Mouse (Mus musculus) ES-E14 (cell line): ENCODE data around the gene Lbp. TPM values are rescaled to one million over a fixed set of nuclear protein-coding genes. Genes with fewer than 3 reads are reported as not detected.
A peak's percentile ranks its signal among the peaks of the same experiment; 100 is the strongest.

Experiments used
- DNase-seq: peaks from one replicate; pipeline ENCODE4 v3.0.0-alpha.2; 2013; ENCODE audit warnings: low read depth, low spot score
- H3K27ac ChIP-seq: 2 replicates; pipeline ENCODE4 v1.5.1; 2012; ENCODE audit warnings: low read depth, mild to moderate bottlenecking, low read length, moderate library complexity, mixed read lengths; ENCODE audit not compliant: poor library complexity, insufficient read depth, severe bottlenecking
- H3K36me3 ChIP-seq: 2 replicates; pipeline ENCODE4 v1.6.1; 2012; ENCODE audit warnings: mild to moderate bottlenecking, low read length, moderate library complexity, mixed read lengths; ENCODE audit not compliant: control insufficient read depth, poor library complexity, insufficient read depth, severe bottlenecking
- H3K4me1 ChIP-seq, 2 experiments: fragments of 150-350 bp in 1 of 2; sonication (generic) in 1 of 2; 2 replicates each; pipeline ENCODE4 v1.6.1; 2012; ENCODE audit warnings: low read length in 2 of 2, mild to moderate bottlenecking in 1 of 2, mixed read lengths in 1 of 2; ENCODE audit not compliant: control insufficient read depth in 2 of 2, insufficient read depth in 2 of 2, poor library complexity in 1 of 2
- H3K4me3 ChIP-seq, 2 experiments: fragments of 150-350 bp in 1 of 2; sonication (generic) in 1 of 2; 2 replicates each; pipeline ENCODE4 v1.5.1; 2012; ENCODE audit warnings: low read length in 2 of 2, low read depth in 1 of 2, mild to moderate bottlenecking in 1 of 2, mixed read lengths in 1 of 2; ENCODE audit not compliant: insufficient read depth in 1 of 2, poor library complexity in 1 of 2, severe bottlenecking in 1 of 2
- H3K9ac ChIP-seq: 2 replicates; pipeline ENCODE4 v1.6.1; 2012; ENCODE audit warnings: low read depth, mild to moderate bottlenecking, low read length, mixed read lengths; ENCODE audit not compliant: poor library complexity, insufficient read depth, severe bottlenecking
- H3K9me3 ChIP-seq: fragments of 150-350 bp; sonication (generic); 2 replicates; pipeline ENCODE4 v1.6.1; 2012; ENCODE audit warnings: low read depth, mild to moderate bottlenecking, low read length; ENCODE audit not compliant: control insufficient read depth, insufficient read depth
- CHD2 ChIP-seq: IDR thresholded peaks from 2 replicates; pipeline ENCODE4 v1.6.1; 2014; ENCODE audit warnings: mild to moderate bottlenecking, low read depth, low read length, inconsistent platforms
- HCFC1 ChIP-seq: IDR thresholded peaks from 2 replicates; pipeline ENCODE4 v1.6.1; 2012; ENCODE audit warnings: low read length, inconsistent platforms, borderline replicate concordance; ENCODE audit not compliant: insufficient read depth
- MAFK ChIP-seq: IDR thresholded peaks from 2 replicates; pipeline ENCODE4 v1.6.1; 2014; ENCODE audit warnings: mild to moderate bottlenecking, low read depth, low read length, inconsistent platforms; ENCODE audit not compliant: insufficient read depth
- ZC3H11A ChIP-seq: IDR thresholded peaks from 2 replicates; pipeline ENCODE4 v1.6.1; 2012; ENCODE audit warnings: low read depth, mild to moderate bottlenecking, inconsistent platforms, low read length, borderline replicate concordance
- ZNF384 ChIP-seq: IDR thresholded peaks from 2 replicates; pipeline ENCODE4 v1.6.1; 2012; ENCODE audit warnings: low read depth, low read length, inconsistent platforms
- in situ Hi-C, 2 experiments: fragments of 600-800 bp; cut with MboI; formaldehyde crosslinking; loops; one replicate each; pipeline ENCODE4 v1.15.1; 2025; ENCODE audit warnings: low sequenced_read_pairs in 2 of 2, inconsistent platforms in 1 of 2; ENCODE audit not compliant: unreplicated experiment in 2 of 2
- total RNA-seq: library from RNA; depleted of rRNA; stranded (reverse); fragments of 300-350 nt; gene quantifications from 2 replicates; pipeline ENCODE4 v1.2.3, GENCODE M21; 2012; rRNA removed

Lbp gene
- total RNA-seq, 1 experiment, result 0.18 TPM

DNA sequence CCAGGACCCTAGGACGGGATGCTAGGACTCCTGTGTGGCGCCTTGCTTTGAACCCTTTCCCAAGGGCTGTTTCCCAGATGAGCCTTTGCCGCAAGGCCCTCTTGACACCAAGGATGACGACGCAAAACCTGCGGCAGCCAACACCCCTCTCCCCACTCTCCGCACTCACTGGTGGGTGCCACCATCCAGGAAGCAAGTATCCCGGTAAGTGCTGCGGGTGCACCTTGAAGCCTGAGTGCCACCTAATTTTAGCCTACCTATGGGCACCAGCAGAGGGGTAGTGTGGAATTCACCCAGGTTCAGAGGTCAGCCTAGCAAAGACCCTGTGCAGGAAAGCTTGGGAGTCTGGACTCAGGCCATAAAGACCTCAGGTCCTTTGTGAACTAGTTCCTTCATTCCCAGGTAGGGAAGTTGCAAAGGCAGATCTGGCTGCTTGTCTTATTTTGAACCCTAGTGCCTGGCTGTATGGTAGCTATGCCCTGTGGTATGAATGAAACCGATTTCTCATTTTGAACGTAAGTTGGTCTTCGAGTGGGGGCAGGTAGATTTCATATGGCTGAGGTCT, 69.9 kb downstream of the Lbp start:
- Histone ChIP-seq H3K4me3 (peak overlapping the region; percentile 72 to 73), H3K27ac (no peak overlapping the region), H3K9me3 (no peaks in the 10 kb centered on the region), H3K4me1 (peaks cover 0 to 5% of the 10 kb centered on the region in 2 experiments; a peak in 1 of 4 replicates), H3K9ac (peak overlapping the region; percentile 70), H3K36me3 (peaks cover 14% of the 10 kb centered on the region; the same call in 1 of the 2 replicates)
- in situ Hi-C loops, result no loop called here
- TF ChIP-seq ZC3H11A (no peak), CHD2 (no peak), MAFK (no peak), HCFC1 (no peak), ZNF384 (no peak)
- no peak for DNase-seq

DNA sequence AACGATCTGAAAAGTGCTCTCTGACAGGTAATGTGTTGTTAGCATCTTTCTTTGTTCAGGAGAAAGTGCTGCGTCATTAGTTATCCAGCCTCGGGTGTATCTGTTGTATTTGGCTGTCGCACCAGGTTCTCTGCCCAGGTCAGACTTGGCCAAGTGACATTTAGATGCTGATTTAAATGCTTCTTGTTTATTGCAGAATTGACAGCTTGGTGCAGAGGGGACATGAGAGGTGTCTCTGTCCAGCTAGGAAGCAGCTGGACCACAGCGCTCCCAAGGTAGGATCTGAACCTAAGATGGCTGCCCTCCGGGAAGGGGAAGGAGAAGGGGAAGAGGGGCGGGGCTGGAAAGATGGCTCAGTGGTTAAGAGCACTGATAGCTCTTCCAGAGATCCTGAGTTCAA, 70.5 kb downstream of the Lbp start:
- Histone ChIP-seq H3K9me3 (no peaks in the 10 kb centered on the region), H3K36me3 (peaks cover 14% of the 10 kb centered on the region; the same call in 1 of the 2 replicates), H3K27ac (no peak overlapping the region), H3K4me3 (peak overlapping the region; percentile 72 to 73; a peak in 3 of 4 replicates), H3K9ac (no peak overlapping the region), H3K4me1 (peaks cover 0 to 5% of the 10 kb centered on the region in 2 experiments; a peak in 1 of 4 replicates)
- in situ Hi-C loops, result no loop called here
- DNase-seq, result no peak
- TF ChIP-seq MAFK (peak; percentile 85), ZC3H11A (no peak)

DNA sequence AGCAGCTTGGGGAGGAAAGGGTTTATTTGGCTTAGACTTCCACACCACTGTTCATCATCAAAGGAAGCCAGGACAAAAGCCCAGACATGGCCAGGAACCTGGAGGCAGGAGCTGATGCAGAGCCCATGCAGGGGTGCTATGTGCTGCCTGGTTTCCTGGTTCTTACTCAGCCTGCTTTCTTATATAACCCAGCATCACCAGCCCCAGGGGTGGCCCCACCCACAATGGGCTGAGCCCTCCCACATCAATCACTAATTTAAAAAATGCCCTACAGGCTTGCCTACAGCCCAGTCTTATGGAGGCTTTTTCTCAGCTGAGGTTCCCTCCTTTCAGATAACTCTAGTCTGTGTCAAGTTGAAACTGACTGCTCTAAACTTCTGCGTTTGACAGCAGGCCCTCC, 71.5 kb downstream of the Lbp start:
- H3K4me3 ChIP-seq, result no peak overlapping the region
- no peak for DNase-seq
- H3K36me3 ChIP-seq, result peaks cover 14% of the 10 kb centered on the region; the same call in 1 of the 2 replicates
- peaks cover 0 to 5% of the 10 kb centered on the region in 2 experiments; a peak in 1 of 4 replicates for H3K4me1 ChIP-seq
- no peak overlapping the region for H3K9ac ChIP-seq
- no peak overlapping the region for H3K27ac ChIP-seq
- H3K9me3 ChIP-seq, result no peaks in the 10 kb centered on the region
- in situ Hi-C loops, result no loop called here
- TF ChIP-seq ZC3H11A (no peak), HCFC1 (no peak), MAFK (no peak), ZNF384 (no peak), CHD2 (no peak)

DNA sequence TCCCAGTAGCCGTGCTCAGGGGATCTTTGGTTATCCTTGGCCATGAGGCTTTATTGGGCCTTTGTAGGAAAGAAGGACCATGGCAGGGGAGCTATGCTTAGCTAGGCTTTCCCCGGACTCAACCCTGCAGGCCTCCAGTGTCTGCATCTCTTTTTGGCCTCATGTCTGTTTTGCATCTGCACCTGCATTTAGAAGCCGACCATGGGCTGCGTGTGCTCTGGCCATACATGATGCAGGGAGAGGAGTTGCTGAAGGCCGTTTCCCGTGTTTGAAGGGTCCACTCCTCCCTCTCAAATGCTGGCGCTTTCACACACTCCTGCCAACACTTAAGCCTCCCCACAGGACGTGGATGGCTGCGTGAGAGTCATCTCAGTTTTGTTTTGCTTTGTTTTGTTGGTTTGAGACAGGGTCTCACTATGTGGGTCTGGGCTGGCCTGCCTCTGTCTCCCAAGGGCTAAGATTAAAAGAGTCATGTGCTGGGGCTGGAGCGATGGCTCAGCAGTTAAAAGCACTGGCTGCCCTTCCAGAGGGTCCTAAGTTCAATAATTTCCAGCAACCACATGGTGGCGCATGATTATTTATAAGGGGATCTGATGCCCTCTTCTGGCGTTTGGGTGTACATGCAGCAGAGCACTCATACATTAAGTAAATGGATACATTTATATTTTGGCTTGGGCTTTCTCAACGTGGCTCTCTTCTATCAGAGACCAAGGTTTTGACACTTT, 73.2 kb downstream of the Lbp start:
- peak; percentile 90 for DNase-seq
- H3K27ac ChIP-seq, result no peak overlapping the region
- no peaks in the 10 kb centered on the region for H3K9me3 ChIP-seq
- H3K9ac ChIP-seq, result no peak overlapping the region
- in situ Hi-C loops, result no loop called here
- H3K4me3 ChIP-seq, result no peak overlapping the region
- peaks cover 0 to 5% of the 10 kb centered on the region in 2 experiments; a peak in 1 of 4 replicates for H3K4me1 ChIP-seq
- peaks cover 14% of the 10 kb centered on the region; the same call in 1 of the 2 replicates for H3K36me3 ChIP-seq
- TF ChIP-seq CHD2 (no peak), ZC3H11A (peak; percentile 57; the same call in 1 of the 2 replicates), HCFC1 (0 out of 2 replicates have a peak, but pooled peaks have one; percentile 47), ZNF384 (peak; percentile 64; the same call in 1 of the 2 replicates), MAFK (0 out of 2 replicates have a peak, but pooled peaks have one; percentile 28)

Other genes with a start within 250 kb of the Lbp start
- gene Tgm2, start 160.1 kb upstream of the Lbp start, total RNA-seq, result 9.2 and 25.0 TPM in 2 replicates
- gene D630003M21Rik, start 77.3 kb upstream of the Lbp start, total RNA-seq, result 0.63 and 0.89 TPM in 2 replicates
- gene Bpi, start 48.4 kb upstream of the Lbp start, total RNA-seq, result 0.16 and 0.31 TPM in 2 replicates
- 15.9 and 25.2 TPM in 2 replicates for gene Snhg11, start 69.1 kb downstream of the Lbp start, total RNA-seq
- 20.3 and 23.0 TPM in 2 replicates for gene Ralgapb, start 103.4 kb downstream of the Lbp start, total RNA-seq
- 0.85 TPM in 1 of 2 replicates, not detected in the other for gene Adig, start 196.1 kb downstream of the Lbp start, total RNA-seq
- gene Arhgap40, start 206.3 kb downstream of the Lbp start, total RNA-seq, result 0.58 and 0.89 TPM in 2 replicates